Mouse (Mus musculus) megakaryocyte, embryonic 14.5 days (primary cell): Measurements from ENCODE around the gene 2310034G01Rik. TPM values are rescaled to one million over a fixed set of nuclear protein-coding genes. Genes with fewer than 3 reads are reported as not detected.

Source experiments
- H3K27me3 ChIP-seq: replicated peaks from 2 replicates; pipeline ENCODE3; 2012; ENCODE audit warnings: inconsistent platforms
- H3K36me3 ChIP-seq: replicated peaks from 2 replicates; pipeline ENCODE3; 2012; ENCODE audit warnings: low read length, inconsistent platforms, mixed read lengths
- H3K4me1 ChIP-seq: 2 replicates; pipeline ENCODE4 v1.6.1; 2012; ENCODE audit warnings: inconsistent platforms
- H3K4me3 ChIP-seq: replicated peaks from 2 replicates; pipeline ENCODE3; 2012; ENCODE audit warnings: moderate library complexity, mild to moderate bottlenecking, inconsistent platforms
- H3K9me3 ChIP-seq: 2 replicates; pipeline ENCODE4 v1.6.1; 2012; ENCODE audit warnings: inconsistent platforms
- FLI1 ChIP-seq: IDR thresholded peaks from 2 replicates; pipeline ENCODE4 v1.6.1; 2012; ENCODE audit warnings: low read length, inconsistent platforms, mixed read lengths
- GATA1 ChIP-seq: IDR thresholded peaks from 3 replicates; pipeline ENCODE4 v1.6.1; 2012; ENCODE audit warnings: mixed read lengths, low read length, inconsistent platforms, borderline replicate concordance
- polyA plus RNA-seq: library from polyadenylated mRNA; stranded (reverse); fragments of >175 nt; gene quantifications from 2 replicates; pipeline ENCODE4 v1.2.3, GENCODE M21; 2012; ENCODE audit warnings: low replicate concordance; ENCODE audit not compliant: insufficient read depth

The 2310034G01Rik gene
- polyA plus RNA-seq, 1 experiment: 0.32 TPM

GRCm38 (mm10) chr19:46339287-46339971 lies 10.7 kb downstream of the 2310034G01Rik start:
- TF ChIP-seq FLI1: no peak
- no peak for TF ChIP-seq GATA1
- peaks cover 23% of the 10 kb centered on the region for H3K27me3 ChIP-seq
- peaks cover 51% of the 10 kb centered on the region for H3K4me1 ChIP-seq
- H3K9me3 ChIP-seq: no peaks in the 10 kb centered on the region
- H3K36me3 ChIP-seq: peaks cover 7% of the 10 kb centered on the region
- H3K4me3 ChIP-seq: peak overlapping the region; percentile 95

- no peak for TF ChIP-seq FLI1
- TF ChIP-seq GATA1: no peak
- peak overlapping the region; percentile 95 for H3K4me3 ChIP-seq
- H3K36me3 ChIP-seq: peaks cover 7% of the 10 kb centered on the region
- peaks cover 17% of the 10 kb centered on the region for H3K27me3 ChIP-seq
- H3K9me3 ChIP-seq: no peaks in the 10 kb centered on the region
- peaks cover 51% of the 10 kb centered on the region for H3K4me1 ChIP-seq
These were observed 11.2 kb downstream of the 2310034G01Rik start for GRCm38 (mm10) chr19:46338942-46339286.

- peak within 1 kb of the TSS; percentile 95 for H3K4me3 ChIP-seq
- peaks cover 7% of the 10 kb centered on the region for H3K36me3 ChIP-seq
- peaks cover 13% of the 10 kb centered on the region for H3K27me3 ChIP-seq
- TF ChIP-seq FLI1 (no peak), GATA1 (no peak)
- H3K9me3 ChIP-seq: no peaks in the 10 kb centered on the region
- H3K4me1 ChIP-seq: peaks cover 46% of the 10 kb centered on the region
These were observed 11.7 kb downstream of the 2310034G01Rik start, which contains the start of gene Cuedc2 for GRCm38 (mm10) chr19:46338331-46338936. TSS of gene Cuedc2 (minus strand) at chr19:46338702.

GRCm38 (mm10) chr19:46337719-46338330 lies 12.3 kb downstream of the 2310034G01Rik start:
- Histone ChIP-seq H3K27me3 (peaks cover 12% of the 10 kb centered on the region), H3K4me3 (peak overlapping the region; percentile 95), H3K4me1 (peaks cover 44% of the 10 kb centered on the region), H3K36me3 (peaks cover 9% of the 10 kb centered on the region), H3K9me3 (no peaks in the 10 kb centered on the region)
- TF ChIP-seq GATA1 (no peak), FLI1 (no peak)

GRCm38 (mm10) chr19:46333906-46334305 lies 16.2 kb downstream of the 2310034G01Rik start:
- Histone ChIP-seq H3K36me3 (peaks cover 37% of the 10 kb centered on the region), H3K27me3 (peaks cover 4% of the 10 kb centered on the region), H3K4me1 (peaks cover 40% of the 10 kb centered on the region), H3K9me3 (no peaks in the 10 kb centered on the region), H3K4me3 (no peak overlapping the region)
- no peak for TF ChIP-seq GATA1
- TF ChIP-seq FLI1: no peak

GRCm38 (mm10) chr19:46332721-46333339 lies 17.3 kb downstream of the 2310034G01Rik start:
- Histone ChIP-seq H3K9me3 (no peaks in the 10 kb centered on the region), H3K4me1 (peaks cover 40% of the 10 kb centered on the region), H3K4me3 (no peak overlapping the region), H3K27me3 (peaks cover 4% of the 10 kb centered on the region), H3K36me3 (peaks cover 37% of the 10 kb centered on the region)
- TF ChIP-seq FLI1 (no peak), GATA1 (no peak)

- Histone ChIP-seq H3K4me3 (no peak overlapping the region), H3K27me3 (peaks cover 6% of the 10 kb centered on the region), H3K9me3 (no peaks in the 10 kb centered on the region), H3K36me3 (peaks cover 37% of the 10 kb centered on the region), H3K4me1 (peaks cover 40% of the 10 kb centered on the region)
- TF ChIP-seq FLI1: no peak
- no peak for TF ChIP-seq GATA1
These were observed 18.2 kb downstream of the 2310034G01Rik start for GRCm38 (mm10) chr19:46331936-46332335.

- H3K36me3 ChIP-seq: peaks cover 34% of the 10 kb centered on the region
- H3K4me3 ChIP-seq: no peak overlapping the region
- H3K9me3 ChIP-seq: no peaks in the 10 kb centered on the region
- no peak for TF ChIP-seq FLI1
- TF ChIP-seq GATA1: no peak
- H3K4me1 ChIP-seq: peaks cover 46% of the 10 kb centered on the region
- peaks cover 12% of the 10 kb centered on the region for H3K27me3 ChIP-seq
These were observed 18.8 kb downstream of the 2310034G01Rik start for GRCm38 (mm10) chr19:46331326-46331725.

- Histone ChIP-seq H3K36me3 (peaks cover 30% of the 10 kb centered on the region), H3K4me3 (no peak overlapping the region), H3K27me3 (peaks cover 19% of the 10 kb centered on the region), H3K9me3 (no peaks in the 10 kb centered on the region), H3K4me1 (peaks cover 49% of the 10 kb centered on the region)
- TF ChIP-seq FLI1: no peak
- TF ChIP-seq GATA1: no peak
These were observed 19.4 kb downstream of the 2310034G01Rik start for GRCm38 (mm10) chr19:46330696-46331095.

- Histone ChIP-seq H3K36me3 (peaks cover 30% of the 10 kb centered on the region), H3K9me3 (no peaks in the 10 kb centered on the region), H3K27me3 (peaks cover 26% of the 10 kb centered on the region), H3K4me3 (peak overlapping the region; percentile 83), H3K4me1 (peaks cover 49% of the 10 kb centered on the region)
- TF ChIP-seq GATA1: no peak
- TF ChIP-seq FLI1: no peak
These were observed 20.2 kb downstream of the 2310034G01Rik start for GRCm38 (mm10) chr19:46329951-46330350.
